Mouse (Mus musculus) cerebellum, adult 11 months (tissue): ENCODE measurements around the gene Hlx.

ENCODE experiments used
- DNase-seq: peaks from one replicate; pipeline ENCODE4 v3.0.0; 2022

Hlx gene

DNA sequence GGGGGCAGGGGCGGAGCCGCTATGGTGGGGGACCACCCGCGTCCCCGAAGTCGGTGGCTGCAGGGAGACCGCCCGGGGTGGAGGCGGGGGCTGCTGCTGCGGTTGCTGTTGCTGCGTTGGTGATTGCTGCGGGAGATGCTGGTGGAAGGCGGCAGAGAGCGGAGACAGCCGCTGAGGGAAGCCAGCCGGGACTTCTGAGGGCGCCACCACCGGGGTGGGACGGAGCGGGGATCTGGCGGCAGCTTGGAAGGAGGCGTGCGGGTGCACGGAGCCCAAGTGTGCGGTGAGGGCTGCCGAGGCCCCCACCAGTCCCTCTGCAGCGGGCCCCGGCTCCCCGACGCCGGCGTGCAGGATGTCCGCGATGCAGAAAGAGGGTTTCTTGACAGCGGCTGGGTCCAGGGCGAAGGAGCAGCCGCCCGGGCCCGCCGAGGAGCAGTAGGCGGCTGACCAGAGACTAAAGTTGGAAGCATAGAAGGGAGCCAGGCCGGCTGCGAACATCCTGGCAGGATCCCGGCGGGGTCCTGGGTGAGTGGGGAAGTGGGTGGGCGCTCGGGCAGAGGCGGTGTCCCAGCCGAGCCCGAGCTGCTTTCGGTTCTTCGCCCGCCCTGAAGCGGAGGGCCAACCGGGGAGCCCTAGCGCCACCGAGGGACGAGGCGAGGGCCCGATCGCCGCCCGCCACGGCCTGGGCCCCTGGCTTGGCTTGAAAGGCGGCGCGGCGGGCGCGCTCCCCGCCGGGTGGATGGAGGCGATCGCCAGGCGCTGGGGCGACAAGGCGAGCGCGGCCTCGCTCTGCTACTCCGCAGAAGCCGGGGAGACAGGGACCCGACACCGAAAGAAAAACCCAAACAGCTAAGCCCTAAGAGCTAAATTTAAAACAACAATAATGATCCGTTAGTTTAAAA, 524 bp downstream of the Hlx start:
- DNase-seq, result no peak

- no peak for DNase-seq
Measured at GRCm38 (mm10) chr1:184731091-184731640, 1.3 kb downstream of the Hlx start.

DNA sequence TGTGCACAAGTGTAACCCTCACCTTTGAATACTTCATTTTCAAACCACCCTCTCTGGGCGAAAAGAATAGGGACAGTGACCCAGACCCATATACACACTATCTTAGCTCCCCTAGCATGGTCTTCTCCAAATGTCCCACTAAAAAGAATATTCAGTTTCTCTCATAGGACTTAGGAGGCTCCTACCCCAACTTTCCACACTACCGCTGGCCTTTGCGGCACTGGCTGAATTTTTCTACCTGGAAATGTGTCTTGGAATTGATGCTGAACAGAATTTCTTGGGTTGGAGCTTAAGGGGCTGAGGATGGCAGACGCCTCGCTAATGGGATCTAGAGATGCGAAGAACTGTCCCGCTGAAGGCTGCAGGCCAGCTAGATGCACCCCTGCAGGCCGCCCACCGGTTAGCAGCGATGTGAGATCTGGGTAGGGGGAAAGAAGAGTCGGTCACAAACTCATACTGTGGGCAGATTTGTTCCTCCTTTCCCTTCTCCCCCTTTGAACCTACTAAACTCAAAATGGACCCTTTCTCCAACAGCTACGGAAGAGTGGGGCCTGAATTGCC, 1.9 kb downstream of the Hlx start:
- no peak for DNase-seq

DNA sequence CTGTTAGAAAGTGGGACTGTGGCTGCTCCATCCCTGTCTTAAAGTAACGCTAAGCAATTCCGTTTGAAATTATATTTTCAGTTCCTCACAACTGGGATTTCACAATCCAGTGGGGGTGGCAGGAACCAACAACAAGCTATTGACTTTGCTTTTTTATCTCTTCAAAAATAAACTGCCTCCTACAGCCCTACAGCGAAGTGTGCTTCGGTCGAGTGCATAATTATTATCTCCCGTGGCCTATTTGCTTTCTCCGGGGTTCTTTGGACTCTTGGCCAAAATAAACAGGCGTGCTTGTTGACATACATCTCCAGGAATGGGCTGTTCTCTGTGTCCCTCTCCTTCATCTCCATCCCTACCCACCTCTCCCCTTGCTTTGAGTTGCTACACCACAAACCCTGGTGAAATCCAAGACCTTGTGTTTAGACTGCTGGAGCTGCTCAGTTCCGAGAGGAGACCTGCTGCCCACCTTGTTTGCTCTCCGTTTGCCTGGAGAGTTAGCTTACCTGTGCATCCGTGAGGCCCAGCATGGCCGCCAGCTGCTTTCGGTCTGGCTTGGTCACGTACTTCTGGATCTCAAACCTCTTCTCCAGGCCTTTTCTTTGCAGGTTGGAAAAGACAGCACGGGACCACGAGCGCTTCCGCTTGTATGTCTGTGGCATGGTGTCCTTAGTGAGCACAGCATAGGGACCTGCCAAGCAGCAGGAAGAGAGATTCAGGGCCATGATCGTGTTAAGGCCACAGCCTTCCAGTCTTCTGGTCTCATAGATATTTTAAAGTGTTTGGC, 2.9 kb downstream of the Hlx start:
- no peak for DNase-seq

- no peak for DNase-seq
Measured at GRCm38 (mm10) chr1:184728561-184729115, 3.8 kb downstream of the Hlx start.

DNA sequence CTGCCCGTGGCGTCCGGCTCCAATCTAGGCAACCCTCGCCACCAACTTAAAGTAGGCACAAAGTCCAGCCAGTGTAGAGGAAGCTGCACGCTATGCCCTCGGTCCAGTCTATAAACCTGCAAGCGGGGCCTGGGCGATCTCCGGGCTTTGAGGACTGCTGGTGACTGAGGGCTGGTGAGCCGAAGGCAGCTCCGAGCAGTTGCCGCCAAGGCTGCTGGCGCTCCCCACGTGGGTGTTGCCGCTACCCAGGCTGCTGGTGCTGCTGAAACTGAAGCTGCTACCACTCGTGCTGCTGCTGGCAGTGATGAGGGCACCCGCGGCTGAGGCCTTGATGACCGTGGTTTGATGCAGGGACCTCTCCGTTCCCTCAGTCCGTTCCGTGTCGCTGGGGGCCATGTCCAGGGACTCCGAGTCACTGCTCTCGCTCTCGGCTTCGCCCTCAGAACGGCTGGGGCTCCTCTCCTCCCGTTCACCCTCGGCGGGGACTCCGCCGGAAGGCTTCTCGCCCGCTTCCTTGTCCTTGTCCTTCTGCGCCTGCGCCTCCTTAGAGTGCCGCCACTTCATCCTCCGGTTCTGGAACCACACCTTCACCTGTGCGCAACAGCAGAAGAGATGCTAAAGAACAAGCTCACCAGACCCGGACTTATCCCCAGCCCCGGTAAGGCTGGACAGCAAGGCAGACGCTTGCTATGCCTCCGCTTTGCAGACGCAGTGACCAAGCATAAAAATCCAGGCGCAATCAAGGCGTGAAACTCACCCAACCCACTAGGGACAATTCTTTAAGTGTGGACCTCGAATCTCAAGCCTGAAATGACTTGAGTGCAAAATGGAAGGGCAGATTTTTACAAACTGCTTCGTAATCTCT, 4.8 kb downstream of the Hlx start:
- DNase-seq, result no peak

- DNase-seq, result no peak
Measured at GRCm38 (mm10) chr1:184726576-184727300, 5.7 kb downstream of the Hlx start.

DNA sequence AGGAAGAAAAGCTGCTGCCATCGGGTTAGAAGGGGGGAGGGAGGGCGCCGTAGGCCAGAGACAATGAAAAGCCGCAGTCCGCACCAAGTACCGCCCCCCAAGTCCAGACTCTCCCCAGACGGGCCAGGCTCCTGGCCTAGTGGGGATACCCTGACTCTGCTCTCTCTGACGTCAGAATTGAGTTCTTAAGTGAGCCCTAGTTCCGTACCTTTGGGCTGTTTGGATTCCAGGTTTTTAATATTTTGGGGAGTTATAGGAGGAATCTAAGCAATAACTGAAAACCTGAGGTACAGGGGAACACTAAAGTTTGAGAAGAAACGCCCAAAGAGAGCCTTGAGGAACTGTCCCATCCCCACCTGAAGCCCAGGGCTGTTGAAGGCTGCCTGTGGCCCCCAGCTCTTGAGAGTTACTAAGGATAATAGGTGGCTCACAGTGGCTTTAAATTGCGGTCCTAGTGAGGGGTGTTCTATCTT, 7.1 kb downstream of the Hlx start:
- no peak for DNase-seq

GRCm38 (mm10) chr1:184724551-184725317, 7.7 kb downstream of the Hlx start:
- no peak for DNase-seq

GRCm38 (mm10) chr1:184723899-184724298, 8.5 kb downstream of the Hlx start:
- DNase-seq, result no peak

GRCm38 (mm10) chr1:184721121-184721520, 11.3 kb downstream of the Hlx start:
- no peak for DNase-seq

- DNase-seq, result no peak
Measured at GRCm38 (mm10) chr1:184720162-184721025, 12.0 kb downstream of the Hlx start.

DNA sequence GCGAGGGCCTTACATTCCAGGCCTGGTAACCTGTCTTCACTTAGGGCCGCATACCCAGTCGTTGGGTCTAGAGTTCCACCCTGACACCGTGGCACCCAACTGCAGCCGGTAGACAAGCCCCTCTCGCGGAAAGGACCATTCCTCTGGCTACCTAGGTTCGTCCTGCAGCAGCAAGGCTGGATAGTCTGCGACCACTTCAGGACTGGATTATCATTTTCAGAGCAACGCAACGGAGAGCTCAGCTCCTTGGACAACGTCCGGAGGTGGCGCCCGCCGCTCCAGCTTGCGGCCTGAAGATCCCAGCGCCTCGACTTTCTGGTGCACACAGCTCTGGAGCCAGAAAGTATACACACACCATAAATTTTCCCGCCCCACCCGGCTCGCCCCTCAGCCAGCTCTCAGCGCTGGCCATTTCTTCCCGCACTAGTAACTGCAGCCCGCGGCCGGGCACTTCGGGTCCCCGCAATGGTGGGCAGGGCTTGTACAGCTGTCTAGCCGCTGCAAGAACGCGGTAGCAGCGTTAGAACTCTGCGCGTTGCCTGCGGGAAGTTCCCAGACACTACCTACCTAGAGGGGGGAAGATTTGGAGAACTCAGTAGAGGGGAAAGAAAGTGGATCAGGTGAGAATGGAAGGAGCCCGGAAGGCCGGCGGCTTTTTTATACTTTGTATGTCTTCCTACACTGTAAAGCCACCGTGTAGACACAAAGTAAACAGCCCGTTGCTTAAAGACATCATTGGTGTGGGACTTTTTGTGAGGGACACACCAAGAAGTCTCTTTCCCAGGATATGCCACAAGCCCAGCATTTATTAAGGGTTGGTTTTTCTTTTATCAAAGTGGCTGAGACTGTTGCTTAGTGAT, 13.9 kb downstream of the Hlx start:
- no peak for DNase-seq

DNA sequence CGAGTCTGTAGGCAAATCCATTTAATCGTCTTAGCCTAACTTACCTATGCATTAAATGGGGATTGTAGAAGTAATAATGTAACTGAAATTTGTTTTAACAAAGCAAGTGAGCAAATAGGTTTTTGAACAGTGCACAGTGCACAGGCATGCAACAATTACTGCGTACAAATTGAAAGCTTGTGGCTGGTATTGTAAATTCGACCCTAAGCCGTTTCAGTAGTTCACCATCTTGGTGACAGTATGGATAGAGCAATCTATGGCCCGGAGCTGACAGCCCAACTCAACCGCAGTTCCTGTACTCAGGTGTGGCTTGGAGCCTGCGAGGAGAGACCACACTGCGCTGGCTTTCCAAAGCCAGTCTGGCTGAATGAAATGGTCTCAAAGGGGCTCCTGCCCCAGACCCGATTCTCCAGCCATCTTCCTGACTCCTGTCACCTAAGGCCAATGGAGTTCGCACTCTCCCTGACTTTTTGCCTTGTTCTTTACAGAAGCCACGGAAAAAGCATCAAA, 14.7 kb downstream of the Hlx start:
- no peak for DNase-seq

DNA sequence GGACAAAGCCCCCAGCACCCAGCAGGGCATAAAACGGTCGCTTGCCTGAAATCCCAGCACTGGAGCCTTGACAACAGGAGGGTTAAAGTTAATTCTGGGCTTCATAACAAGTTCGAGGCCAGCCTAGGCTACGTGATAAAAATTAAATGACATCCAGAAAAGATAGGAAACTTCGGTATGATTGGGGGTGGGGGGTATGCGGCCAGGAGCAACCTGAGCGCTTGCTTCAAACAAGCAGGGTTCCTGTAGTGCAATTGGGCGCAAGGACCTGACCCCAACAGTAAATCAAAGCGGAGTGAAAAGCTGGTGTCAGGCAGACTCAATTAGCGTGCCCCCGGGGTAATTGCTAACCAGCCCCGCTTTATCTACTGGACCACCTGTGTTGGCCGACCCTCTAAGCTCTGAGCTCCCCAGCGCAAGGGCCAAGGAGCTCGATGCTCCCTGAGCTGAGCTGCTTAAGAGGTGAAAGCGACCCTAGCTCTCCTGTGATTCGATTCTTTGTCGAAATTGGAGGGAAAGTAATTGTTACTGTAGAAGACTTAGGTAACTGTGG, 15.3 kb downstream of the Hlx start:
- no peak for DNase-seq

GRCm38 (mm10) chr1:184716117-184716516, 16.3 kb downstream of the Hlx start:
- no peak for DNase-seq

- DNase-seq, result no peak
Measured at GRCm38 (mm10) chr1:184715693-184716092, 16.7 kb downstream of the Hlx start.

DNA sequence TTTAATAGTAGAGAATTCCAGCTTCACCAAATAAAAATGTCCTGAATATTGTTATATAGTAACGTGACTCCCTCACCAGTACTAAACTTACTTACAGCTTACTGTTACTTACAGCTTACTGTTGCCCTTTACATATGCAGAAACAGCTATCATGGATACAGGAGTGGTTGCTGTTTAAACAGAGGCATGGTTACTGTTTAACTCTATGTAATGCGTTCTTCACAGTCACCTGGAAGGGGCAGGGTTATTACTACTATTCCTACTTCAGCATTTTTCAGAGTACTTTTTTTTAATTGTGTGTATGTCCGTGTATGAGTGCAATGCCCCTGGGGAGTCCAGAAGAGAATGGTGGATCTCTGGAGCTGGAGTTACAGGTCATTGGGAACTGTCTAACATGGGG, 17.9 kb downstream of the Hlx start:
- DNase-seq, result no peak
